Mouse (Mus musculus) cortical plate, adult 2 months (tissue): ENCODE measurements at regions not wholly inside any gene's neighbourhood (a gene's known extent, or its start where the extent isn't known, plus 50 kb on each side); places are given as distances from the start of the nearest gene placed in this dataset.

ENCODE experiments used
- CTCF ChIP-seq: fragments of 200-500 bp; IDR thresholded peaks from 2 replicates; pipeline ENCODE4 v1.5.1; 2011; ENCODE audit warnings: mild to moderate bottlenecking, control low read depth, low read length; ENCODE audit not compliant: insufficient read depth; ENCODE audit errors: extremely low read depth
- POLR2A ChIP-seq: fragments of 200-500 bp; IDR thresholded peaks from 2 replicates; pipeline ENCODE4 v1.6.1; 2011; ENCODE audit warnings: mild to moderate bottlenecking, low read length, control low read depth; ENCODE audit not compliant: insufficient read depth; ENCODE audit errors: extremely low read depth

DNA sequence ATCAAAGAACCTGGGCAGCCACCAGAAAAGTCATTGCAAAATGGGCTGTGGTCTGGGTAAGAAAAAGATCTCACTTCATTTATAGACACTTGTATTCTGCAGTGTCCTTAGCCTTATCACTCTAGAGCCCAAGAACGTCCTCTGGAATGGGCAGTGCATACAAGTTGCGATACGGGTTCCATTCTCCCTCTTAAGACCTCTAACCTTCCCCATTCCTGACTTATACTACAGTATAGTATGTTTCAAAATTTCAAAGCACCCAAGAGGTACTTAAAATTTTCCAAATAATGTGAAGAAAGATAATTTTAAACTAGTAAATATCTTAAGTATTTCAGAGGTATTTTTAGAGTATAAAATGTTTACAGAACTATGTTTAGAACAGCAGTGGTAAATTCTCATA lies 276.8 kb upstream of the Actbl2 start:
- TF ChIP-seq CTCF (no peak), POLR2A (no peak)
